Mouse (Mus musculus): ENCODE results near the gene Plppr2.

DNA sequence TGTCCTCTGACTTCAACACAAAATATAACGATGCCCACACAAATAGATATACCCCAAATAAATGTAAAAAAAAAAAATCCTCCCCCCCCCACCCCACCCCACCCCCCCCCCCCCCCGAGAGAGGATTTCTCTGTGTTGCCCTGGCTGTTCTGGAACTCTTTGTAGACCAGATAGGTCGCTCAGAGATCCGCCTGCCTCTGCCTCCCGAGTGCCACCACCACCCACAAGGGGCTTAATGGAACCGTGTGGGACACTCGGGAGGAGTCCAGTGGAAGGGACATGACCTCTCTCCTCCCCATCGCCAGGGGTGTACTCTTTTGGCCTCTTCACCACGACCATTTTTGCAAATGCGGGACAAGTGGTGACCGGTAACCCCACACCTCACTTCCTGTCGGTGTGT is 6.2 kb downstream of the Plppr2 start:
- TF ChIP-seq CTCF (IDR thresholded peaks at IDR 0.05; ENCODE audit: borderline replicate concordance, extremely low read depth, insufficient read depth, insufficient read length): no peak
- no peak for TF ChIP-seq POLR2A (IDR thresholded peaks at IDR 0.05; ENCODE audit: borderline replicate concordance, extremely low read depth, insufficient read depth, insufficient read length, poor library complexity, severe bottlenecking)

All from brain, embryonic 14.5 days (tissue).